Mouse (Mus musculus): ENCODE measurements at regions not wholly inside any gene's neighbourhood (a gene's known extent, or its start where the extent isn't known, plus 50 kb on each side); places are given as distances from the start of the nearest gene placed in this dataset.

DNA sequence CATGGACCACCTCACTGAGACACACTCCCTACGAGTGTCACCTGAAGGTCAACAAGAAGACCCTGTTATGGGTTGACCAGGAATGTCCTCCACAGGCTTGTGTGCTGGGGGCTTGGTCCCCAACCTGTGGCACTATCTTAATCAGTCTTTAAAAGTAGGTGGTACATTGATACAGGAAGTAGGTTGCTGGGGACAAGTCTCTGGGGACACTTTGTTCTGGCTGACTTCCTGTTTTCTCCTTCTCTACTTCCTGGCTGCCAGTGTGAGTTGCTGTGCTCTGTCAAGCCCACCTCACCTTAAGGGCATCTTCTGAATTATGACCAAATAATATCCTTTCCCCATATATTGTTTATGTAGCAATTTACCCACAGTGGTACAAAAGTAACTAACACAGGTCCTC, 96.1 kb downstream of the Cct6b start:
- no peak for DNase-seq (ENCODE audit: low spot score in 2 of 2)

DNA sequence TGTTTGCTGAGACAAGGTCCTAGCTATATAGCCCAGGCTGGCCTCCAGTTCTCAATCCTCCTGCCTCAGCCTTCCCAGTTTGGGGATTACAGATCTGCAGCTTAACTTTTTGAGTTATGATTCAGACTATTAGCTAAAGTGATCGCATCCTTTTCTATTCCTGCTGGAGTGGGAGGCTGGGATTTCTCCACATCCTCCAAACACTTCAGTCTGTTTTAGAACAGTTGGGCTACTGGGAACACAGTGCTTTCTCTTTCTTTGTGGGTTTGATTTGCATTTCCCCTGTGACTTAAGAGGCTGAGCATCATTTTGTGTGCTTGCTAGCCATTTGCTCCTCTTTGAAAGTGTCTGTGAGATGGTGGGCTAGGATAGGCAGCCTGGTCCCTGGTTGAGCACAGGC, 100.0 kb downstream of the Cct6b start:
- DNase-seq (ENCODE audit: low spot score in 2 of 2) = peak in 1 of 2 experiments; percentile 34

DNA sequence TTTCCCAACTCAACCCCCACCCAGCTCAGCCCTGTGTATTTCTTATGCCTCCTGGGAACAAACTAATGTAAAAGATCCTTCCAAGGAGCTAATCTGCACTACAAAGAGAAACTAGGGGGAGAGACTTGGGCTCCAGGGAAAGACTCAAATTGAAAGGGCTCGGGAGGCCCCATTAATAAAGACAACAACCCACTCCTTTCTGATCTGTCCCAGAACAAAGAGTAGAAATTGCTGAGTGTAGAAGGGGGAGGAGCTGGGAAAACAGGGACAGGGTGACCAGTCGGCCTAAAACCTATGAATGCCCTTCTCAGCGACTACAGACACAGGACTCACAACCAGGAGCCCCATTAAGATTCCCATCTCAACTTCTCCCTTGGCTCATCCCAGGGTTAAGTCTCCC, 102.0 kb downstream of the Cct6b start:
- DNase-seq (ENCODE audit: low spot score in 2 of 2) = no peak

DNA sequence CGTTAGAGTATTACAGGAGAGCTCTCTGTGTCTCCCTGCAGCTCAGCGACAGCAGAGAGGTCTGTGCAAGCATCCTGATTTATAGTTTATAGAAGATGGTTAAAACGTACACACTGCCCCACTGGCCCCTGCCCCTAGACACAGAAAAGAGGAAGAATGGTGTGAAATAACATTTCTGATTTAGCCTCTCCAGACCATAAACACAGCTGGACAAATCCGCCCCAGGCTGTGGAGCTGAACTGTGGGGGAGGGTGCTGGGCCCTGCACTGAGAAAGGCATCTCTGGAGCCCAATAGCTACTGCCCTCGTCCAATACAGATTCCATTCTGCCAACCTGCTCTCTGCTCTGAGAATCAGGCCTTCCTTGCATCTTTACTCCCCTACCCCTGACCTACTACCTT, 112.4 kb downstream of the Cct6b start:
- DNase-seq (ENCODE audit: low spot score in 2 of 2) = no peak

DNA sequence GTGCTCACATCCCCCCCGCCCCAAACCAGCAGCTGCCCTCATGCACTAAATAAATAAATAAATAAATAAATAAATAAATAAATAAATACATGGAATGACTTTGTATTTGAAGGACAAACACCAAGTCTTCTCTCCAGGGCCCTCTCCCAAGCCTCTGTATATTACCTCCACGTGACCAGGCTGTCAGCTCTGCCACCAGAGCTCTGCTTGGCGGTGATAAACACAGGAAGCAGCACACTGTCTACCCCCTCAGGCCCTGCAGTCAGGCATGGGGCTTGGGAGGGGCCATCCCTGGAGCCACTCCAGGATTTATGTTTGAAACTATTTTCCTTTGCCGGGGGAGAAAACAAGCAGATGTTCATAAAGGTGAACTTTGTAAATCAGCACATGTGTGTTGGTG, 125.6 kb downstream of the Cct6b start:
- DNase-seq (ENCODE audit: low spot score in 2 of 2) = no peak

DNA sequence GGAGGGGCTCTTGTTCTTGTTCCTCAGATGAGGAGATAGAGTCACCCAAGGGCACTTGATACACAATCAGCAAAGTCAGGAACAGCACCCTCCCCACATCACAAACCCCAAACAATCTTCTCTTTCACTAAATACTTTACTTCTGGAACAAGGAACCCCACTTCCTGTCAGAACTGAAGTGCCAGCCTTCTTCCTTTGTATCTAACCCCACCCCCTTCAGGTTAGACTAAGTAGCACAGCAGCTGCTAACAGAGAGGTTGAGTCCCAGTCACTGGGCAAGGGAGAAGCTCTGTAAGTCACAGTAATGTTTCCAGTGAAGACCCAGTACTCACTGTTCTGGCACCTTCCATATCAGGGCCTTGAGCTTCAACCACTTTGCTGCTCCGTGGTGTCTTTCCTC, 131.9 kb downstream of the Cct6b start:
- DNase-seq (ENCODE audit: low spot score in 2 of 2) = no peak

DNA sequence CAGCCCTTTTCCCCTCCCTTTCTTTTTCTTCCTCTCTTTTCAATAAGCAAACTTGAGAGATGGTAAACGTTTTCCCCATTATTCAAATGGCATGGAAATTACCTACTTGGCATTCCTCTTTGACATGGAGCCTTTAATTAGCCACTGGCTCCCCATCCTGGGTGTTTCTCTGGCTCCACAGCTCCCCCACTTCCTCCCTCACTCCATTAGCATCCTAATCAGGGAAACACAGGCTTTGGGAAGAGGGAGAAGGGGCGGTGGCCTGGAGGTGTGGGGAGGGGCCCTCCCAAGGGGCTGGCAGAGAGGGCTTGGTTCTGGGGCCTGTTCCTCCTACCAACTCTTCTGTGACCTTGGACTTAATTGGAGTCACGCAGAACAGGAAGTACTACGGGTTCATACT, 132.7 kb downstream of the Cct6b start:
- DNase-seq (ENCODE audit: low spot score in 2 of 2) = peak in 1 of 2 experiments; percentile 9

DNA sequence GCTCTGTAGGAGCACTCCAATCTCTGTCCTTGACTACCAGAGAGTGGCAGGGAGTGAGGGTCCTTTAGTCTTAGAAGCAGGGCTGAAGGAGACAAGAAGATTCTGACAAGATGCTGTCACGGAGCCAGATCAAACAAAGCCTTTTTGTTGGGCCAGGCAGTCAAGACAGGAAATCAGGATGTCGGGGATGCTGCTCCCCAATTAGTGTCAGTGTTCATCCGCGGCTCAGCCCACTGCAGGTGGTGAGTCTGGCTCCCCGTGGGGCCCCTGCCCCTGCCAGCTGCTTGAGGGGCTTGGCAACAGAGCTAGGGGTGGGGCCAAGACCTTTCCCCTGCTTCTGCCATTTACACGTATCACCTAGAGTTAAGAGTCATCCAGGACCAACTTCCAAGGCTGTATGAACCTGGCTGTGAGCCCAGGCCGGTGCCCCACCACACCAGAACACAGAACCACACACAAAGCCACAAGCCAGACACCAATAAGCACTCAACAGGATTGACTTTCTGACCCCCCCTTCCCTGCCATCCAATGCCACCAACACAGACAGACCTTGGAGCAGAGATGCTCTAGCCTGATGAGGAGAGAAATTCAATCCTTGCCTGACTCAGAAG, 137.5 kb downstream of the Cct6b start:
- no peak for DNase-seq (ENCODE audit: low spot score in 2 of 2)

DNA sequence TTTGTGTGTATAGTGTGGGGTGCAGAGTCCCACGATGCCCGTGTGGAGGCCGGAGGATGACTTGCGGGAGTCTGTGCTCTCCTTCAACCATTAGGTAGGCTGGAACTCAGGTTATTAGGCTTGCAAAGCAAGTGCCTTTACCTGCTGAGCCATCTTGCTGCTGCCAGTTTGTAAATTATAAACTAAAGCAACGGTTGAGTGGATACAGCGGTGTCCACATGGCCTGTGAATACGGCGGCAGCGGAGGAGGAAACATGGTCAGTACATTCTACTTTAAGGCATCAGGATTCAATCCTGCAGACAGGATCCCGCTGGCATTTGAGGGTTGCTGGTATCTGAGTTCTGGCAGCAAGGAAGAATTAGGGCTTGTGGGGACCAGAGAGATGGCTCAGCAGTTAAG, 143.1 kb downstream of the Cct6b start:
- no peak for DNase-seq (ENCODE audit: low spot score in 2 of 2)

DNA sequence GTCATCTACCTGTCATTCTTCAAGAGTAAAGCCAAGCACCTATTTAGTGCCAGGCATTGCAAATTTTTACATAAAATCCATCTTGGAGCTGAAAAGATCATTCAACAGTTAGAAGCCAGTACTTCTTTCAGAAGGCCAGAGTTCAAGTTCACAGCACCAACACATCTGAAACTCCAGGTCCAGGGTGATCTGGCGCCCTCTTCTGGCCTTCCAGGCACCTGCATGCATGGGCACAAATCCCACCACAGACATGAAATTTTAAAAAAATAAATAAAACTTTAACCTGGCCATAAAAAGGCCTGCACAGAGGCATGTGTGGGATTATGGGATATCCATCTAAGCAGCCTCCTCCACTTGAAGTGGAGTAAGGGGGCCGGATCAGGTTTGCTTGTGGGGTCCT, 144.7 kb downstream of the Cct6b start:
- DNase-seq (ENCODE audit: low spot score in 2 of 2) = no peak

DNA sequence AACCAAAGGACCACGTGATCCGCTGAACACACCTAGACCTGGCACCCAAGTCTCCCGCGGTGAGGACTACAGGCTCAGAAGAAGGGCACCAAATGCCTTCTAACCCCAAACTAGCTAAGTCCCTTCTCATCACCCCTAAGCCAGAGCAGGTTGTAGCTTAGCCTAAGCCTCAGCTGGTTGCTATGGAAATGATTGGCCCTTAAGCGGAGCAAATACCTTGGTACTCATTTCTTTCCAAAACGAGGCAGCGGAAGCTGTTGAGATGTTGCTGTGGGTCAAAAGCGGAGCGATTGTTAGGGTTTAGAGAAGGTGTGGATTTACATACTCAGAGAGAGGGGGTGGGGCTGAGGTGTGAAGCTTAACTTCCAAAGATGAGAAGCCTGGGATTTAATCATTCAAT, 145.7 kb downstream of the Cct6b start:
- DNase-seq (ENCODE audit: low spot score in 2 of 2) = no peak

DNA sequence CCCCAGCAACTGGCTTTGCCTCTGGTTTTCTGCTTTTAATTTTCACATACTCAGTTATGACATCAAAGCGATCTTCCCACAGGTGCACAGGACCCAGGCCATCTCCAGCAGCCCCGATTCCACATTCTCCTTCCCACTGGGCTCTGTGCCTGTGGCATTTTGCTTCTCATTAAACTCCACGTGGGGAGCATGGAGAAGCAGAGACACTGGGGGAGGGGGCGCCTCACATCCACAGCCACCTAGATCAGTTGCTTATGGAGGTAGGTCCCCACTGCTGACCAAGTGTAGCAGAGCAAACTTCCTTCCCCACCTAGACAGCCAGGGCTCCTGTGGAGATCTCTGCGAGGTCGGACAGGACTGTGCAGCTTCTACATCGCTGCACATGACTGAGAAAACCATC, 147.3 kb downstream of the Cct6b start:
- DNase-seq (ENCODE audit: low spot score in 2 of 2) = no peak

DNA sequence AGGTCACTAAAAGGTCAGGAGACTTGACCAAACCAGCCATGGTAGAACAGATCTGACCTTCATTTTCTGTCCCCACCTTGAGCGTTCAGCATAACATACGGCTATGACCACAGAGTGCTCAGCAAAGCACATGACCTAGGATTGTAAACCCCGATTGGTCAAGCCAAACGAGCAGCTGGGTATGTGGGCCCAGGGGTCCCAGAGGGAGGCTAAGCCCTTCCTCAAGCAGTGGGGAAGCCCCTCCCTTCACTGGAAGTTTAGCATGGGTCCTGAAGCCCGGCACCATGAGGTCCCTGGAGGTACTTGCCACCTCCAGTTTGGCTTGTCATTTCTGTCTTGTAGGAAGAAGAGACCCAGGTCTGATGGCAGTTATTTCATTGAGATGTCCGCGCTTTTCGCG, 149.8 kb downstream of the Cct6b start:
- no peak for DNase-seq (ENCODE audit: low spot score in 2 of 2)

DNA sequence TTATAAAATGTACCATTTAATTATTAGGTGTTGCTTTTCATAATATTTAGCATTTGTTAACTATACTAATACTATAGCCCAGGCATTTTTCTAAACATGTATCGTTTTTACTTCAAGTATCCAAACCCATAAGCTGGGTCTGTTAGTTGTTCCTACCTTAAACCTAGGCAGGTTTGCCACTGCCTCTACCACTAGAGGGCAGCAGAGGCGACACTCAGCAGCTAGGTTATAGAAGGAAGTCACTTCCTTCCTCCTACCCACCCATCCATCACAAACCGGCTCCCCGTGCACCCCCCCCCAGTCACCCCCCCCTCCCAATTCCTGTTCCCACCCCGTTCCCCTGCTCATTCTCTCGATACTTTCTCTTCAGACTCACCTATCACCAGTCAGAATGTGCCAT, 150.6 kb downstream of the Cct6b start:
- peak; percentile 35 to 71 for DNase-seq (ENCODE audit: low spot score in 2 of 2)

DNA sequence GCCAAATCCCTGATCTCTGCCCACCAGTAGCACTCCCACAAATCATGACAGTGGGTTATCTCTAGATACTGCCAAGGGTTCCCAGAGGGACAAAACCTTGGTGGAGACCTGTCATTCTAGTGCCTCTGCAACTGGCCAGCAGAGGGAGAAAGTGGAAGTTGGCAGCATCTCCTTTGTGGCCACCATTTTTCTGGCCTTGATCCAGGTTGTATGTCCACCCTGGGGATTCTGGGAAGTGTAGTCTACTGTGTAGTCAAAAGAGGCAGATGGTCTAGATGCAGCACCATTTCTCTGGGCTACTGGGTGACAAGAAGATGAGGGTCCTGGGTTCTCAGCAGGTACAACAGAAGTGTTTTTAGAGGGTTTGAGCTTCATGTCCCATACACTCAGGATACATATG, 152.1 kb downstream of the Cct6b start:
- peak in 1 of 2 experiments; percentile 26 for DNase-seq (ENCODE audit: low spot score in 2 of 2)

DNA sequence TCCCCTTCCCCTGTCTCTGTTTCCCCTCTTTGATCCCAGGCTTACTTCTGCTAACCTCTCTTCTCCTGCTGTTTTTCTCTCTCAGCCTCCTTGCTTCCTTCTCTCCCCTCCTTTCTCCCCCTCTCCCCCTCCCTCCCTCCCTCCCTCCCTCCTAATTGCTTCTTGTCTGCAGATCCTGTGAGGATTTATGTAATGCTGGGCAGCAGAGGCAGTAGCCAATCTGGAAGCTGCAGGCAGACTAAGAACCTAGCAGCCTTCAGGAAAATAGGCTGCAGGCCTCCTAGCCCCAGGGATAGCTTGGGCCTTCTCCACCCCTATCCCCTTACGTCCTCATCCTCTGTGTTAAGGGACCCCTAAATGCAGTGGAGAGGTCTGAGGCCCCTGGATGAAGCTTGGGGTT, 155.2 kb downstream of the Cct6b start:
- DNase-seq (ENCODE audit: low spot score in 2 of 2) = no peak

DNA sequence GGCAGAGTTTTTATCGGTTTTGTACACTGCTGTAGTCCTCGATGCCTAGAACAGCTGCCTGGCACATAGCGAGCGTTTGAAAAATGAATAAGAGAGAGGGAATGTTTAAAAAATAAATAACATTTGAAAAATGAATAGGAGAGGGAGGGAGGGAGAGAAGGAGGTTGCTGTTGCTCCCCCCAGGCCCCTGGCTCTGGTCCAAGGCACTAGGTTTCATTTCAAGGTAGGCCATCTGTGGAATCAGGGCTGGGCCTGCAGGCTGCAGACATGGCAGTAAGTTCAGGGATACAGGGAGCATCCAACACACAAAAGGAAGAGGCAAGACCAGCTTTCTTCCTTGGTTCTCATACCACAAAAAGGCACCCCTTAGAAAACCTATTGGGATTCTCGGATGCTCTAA, 156.5 kb downstream of the Cct6b start:
- no peak for DNase-seq (ENCODE audit: low spot score in 2 of 2)

DNA sequence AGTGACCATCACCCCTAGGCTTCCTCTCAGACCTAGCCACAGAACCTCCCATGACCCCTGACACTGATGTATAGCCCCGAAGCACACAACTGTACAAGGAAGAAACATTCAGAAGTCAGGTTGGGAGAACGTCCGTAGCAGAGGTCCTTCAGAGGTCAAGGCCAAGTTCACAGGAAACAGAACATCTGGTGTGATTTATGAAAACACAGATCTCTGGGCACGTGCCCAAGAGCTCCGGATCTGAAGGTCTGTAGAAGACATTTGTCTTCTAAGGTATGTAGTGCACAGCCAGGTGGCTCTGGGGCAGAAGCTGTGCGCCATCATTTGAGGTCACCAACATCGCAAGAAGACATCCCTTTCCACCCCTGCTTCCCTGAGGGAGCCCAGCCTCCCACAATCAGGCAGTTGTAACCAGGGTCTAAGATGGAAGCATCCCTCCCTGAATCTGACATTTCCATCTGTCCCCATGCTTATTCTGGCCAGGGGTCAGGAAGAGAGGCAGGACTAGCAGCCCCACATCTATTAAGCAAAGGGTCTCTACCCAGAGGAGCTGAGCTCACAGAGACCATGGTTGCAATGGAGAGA, 159.8 kb downstream of the Cct6b start:
- no peak for DNase-seq (ENCODE audit: low spot score in 2 of 2)

DNA sequence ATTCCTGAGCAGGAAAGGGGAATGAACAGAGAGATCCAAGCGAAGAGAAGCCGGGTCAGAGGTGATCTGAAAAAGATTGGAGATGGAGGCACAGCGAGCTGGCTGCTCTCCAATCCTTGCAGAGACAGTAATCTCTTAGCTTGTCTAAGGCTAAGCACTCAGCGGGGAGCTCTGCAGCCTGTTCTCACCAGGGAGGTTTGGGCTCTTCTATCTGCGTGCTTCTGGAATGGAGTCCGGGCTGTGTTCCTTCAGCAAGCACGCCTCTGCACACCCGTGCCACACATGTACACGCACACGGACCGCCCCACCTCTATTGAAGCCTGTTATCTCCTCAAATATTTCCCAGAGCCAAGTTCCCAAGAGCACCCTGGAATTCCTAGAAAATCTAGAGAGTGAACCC, 161.3 kb downstream of the Cct6b start:
- no peak for DNase-seq (ENCODE audit: low spot score in 2 of 2)

DNA sequence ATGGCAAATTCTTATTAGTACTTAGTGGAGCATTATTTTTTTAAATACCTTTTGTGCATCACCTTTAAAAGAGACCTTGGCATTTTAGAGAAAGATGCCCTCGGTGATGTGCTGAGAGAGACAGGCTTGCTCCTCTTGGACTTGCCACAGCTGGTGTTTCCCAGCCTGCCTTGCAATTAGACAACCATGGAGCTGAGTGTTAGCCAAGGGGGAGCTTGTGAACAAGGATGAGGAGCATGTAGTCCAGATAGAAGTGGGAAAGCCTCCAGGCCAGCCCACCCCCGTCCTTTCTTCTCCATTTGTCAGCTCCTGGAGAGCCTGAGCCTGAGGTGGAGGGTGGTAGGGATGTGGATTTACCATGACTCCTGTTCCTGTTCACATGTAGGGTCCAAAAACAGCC, 161.9 kb downstream of the Cct6b start:
- no peak for DNase-seq (ENCODE audit: low spot score in 2 of 2)

DNA sequence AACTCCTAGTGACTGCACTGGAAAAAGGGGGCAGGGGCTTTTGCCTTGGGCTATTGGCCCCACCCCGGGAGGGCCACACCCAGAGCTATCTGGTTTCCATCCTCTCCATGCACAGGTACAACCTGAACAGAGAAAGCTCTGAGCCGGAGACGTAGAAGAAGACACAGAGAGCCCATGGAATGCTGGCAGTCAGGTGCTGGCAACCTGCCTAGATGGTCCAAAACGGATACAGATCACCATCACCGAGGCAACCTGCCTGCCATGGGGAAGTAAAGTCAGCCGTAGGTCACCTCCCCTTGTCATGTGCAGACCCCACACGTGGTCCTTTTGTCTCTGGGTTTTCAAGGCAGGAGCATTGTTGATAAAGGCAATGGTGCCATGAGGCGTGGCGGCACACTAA, 164.0 kb downstream of the Cct6b start:
- DNase-seq (ENCODE audit: low spot score in 2 of 2) = no peak

DNA sequence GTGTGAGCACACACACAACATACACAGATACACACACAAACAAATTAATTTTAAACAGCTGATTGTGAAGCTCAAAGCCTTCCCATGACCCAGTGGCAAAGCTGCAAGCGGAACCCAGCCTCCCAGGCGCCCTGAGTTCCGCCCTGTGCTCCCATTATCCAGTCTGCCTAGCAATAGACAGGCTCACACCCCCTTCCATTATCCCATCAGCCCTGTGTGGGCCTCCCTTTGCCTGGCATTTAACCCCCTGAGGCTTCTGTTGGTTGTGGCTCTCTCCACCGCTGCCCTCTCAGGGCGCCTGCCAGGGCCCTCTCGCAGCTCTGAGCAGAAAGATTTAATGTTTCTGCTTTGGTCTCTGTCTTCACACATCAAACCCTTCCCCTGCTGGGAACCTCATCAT, 166.4 kb downstream of the Cct6b start:
- no peak for DNase-seq (ENCODE audit: low spot score in 2 of 2)

DNA sequence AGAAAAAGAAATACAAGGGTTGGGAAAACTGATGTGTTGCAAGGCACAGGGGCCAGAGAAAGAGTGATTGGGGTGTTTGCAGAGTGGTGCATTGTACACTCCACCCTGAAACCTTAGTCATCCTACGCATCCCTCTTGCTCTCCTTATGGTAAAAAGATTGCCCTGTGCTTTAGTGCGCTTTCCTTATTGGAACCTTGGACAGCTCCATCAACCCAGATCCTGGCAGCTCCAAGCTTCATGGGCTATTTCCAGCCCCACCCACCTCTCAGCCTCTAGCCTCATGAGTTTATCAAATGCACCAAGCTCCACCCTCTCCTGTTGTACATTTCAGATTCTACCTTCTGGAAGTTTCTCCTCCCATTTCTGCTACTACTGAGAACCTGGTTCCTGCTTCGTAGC, 167.3 kb downstream of the Cct6b start:
- DNase-seq (ENCODE audit: low spot score in 2 of 2) = no peak

DNA sequence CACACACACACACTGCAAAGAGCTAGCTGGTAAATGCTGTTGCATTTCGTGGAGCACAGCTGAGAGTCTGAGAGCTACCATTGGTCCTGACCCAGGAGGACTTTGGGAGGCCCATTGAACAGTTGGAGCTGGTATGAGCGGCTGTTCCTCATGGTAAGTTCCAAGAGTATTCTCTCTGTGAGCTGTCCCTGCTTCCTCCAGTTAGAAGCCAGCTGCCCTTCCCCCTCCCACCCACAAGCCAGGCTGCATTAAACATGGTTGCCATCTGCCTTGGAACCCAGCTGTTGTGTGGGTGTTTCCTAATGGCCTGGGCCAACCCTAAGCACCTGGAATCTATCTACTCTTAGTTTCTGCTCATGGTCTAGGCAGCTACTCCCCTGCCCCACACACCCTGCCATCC, 174.4 kb downstream of the Cct6b start:
- DNase-seq (ENCODE audit: low spot score in 2 of 2) = peak; percentile 69 to 82
